Mouse (Mus musculus): ENCODE data around the gene Pacs1. TPM values are rescaled to one million over a fixed set of nuclear protein-coding genes. Genes with fewer than 3 reads are reported as not detected.

Gene Pacs1
- total and polyA plus RNA-seq, 2 experiments = 1.1 to 3.0 TPM

DNA sequence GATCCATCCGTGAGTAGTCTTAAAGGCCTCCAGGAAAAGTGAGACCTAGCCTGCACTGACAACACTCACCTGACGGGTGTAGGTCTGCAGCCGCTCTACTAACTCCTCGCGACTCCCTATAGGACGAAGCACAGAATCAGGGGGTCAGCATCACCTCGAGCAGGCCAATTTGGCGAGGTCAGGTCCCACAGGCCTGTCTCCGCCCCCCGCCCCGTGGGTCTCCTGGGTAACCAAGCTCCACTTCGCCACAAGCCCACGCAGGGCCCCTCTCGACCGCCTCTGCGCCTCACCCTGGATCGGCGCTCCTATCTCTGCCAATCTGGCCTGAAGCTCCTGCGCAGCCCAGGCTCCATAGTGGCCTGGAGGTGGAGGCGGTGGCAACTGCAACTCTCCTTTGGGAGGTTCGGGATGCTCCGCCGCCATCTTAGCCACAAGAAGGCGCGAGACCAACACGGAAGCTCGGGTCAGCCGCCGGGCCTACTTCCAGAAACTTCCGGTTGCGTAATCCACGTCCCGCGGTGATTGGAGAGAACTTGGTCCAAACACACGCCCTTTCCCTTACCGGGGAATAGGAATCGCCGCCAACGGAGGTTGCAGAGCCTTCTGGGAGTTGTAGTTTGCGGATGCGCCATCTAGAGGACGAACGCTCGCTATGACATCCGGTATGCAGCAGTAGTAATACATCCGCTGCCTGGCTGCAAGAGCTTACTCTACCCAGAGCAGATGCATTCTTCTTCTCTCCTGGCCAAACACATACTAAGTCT lies 22.2 kb upstream of the Pacs1 start, which contains the start of gene Sf3b2:
Gene Sf3b2 (minus strand): TSS at position 484 of the 764 bp plus-strand sequence.
- Histone ChIP-seq H3K4me3 (ENCODE audit: insufficient read depth, low read depth, low read length) (peak within 1 kb of the TSS; percentile 91), H3K27ac (replicated peaks; ENCODE audit: insufficient read depth, low read depth, low read length) (peak within 1 kb of the TSS; percentile 62), H3K79me2 (ENCODE audit: control insufficient read depth, insufficient read depth, low read length) (peaks cover 3% of the 10 kb centered on the region; the same call in 1 of the 2 replicates), H3K4me1 (ENCODE audit: control insufficient read depth, insufficient read depth, low read length) (peaks cover 6% of the 10 kb centered on the region), H3K27me3 (ENCODE audit: control insufficient read depth, insufficient read depth, low read length) (peaks cover 3% of the 10 kb centered on the region; the same call in 1 of the 2 replicates), H3K9ac (ENCODE audit: low read depth, low read length) (peak within 1 kb of the TSS; percentile 82), H3K36me3 (ENCODE audit: control insufficient read depth, insufficient read depth, low read length) (peaks cover 15% of the 10 kb centered on the region)
- TF ChIP-seq CTCF (IDR thresholded peaks at IDR 0.05; ENCODE audit: low read depth, low read length) (peak; percentile 86), POLR2A (IDR thresholded peaks at IDR 0.05; ENCODE audit: extremely low read depth, insufficient read depth, low read length) (peak; percentile 53; the same call in 1 of the 2 replicates)
- under 1% methylated on average over 46 of the region's 46 CpGs for WGBS
- DNase-seq (ENCODE audit: extremely low read depth, low read depth, low spot score) = peak; percentile 98

DNA sequence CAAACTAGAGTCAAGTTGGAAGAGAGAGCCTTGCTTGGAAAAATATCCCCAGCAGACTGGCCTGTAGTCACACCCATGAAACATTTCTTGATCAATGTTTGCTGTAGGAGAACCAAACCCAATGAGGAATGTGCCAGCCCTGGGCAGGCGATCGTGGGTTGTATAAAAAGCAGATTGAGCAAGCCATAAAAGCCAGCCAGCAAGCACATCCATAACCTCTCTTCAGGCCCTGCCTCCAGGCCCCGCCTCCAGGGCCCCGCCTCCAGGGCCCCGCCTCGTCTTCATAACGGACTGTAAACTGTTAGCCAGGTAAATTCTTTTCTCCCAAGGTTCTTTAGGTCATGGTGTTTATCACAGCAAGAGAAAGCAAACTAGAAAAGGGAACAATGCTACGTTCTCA lies 5.5 kb upstream of the Pacs1 start:
- WGBS = 24% methylated on average over 8 of the region's 8 CpGs
- peaks cover 8% of the 10 kb centered on the region for H3K4me1 ChIP-seq (ENCODE audit: control insufficient read depth, insufficient read depth, low read length)
- no peaks in the 10 kb centered on the region for H3K79me2 ChIP-seq (ENCODE audit: control insufficient read depth, insufficient read depth, low read length)
- DNase-seq (ENCODE audit: extremely low read depth, low read depth, low spot score) = peak; percentile 94
- no peak overlapping the region for H3K4me3 ChIP-seq (ENCODE audit: insufficient read depth, low read depth, low read length)
- no peak overlapping the region for H3K9ac ChIP-seq (ENCODE audit: low read depth, low read length)
- TF ChIP-seq CTCF (IDR thresholded peaks at IDR 0.05; ENCODE audit: low read depth, low read length) (no peak), POLR2A (IDR thresholded peaks at IDR 0.05; ENCODE audit: extremely low read depth, insufficient read depth, low read length) (no peak)
- H3K36me3 ChIP-seq (ENCODE audit: control insufficient read depth, insufficient read depth, low read length) = peaks cover 37% of the 10 kb centered on the region
- H3K27me3 ChIP-seq (ENCODE audit: control insufficient read depth, insufficient read depth, low read length) = no peaks in the 10 kb centered on the region
- H3K27ac ChIP-seq (replicated peaks; ENCODE audit: insufficient read depth, low read depth, low read length) = peak overlapping the region; percentile 37

DNA sequence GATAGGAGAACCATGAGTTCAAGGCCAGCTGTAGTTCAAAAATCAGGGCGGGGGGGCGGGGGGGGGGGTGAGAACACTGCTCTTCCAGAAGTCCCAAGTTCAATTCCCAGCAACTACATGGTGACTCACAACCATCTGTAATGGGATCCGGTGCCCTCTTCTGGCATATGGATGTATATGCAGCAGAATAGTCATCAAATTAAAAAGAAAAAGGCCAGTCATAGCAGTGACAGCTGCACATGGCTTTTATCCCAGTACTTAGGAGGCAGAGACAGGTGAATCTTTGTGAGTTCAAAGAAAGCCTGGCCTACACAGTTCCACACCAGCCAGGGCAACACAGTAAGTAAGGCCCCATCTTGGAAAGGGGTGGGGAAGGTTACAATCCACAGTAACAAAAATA lies 4.2 kb upstream of the Pacs1 start:
- WGBS = 83% methylated on average over 3 of the region's 3 CpGs
- peaks cover 8% of the 10 kb centered on the region for H3K4me1 ChIP-seq (ENCODE audit: control insufficient read depth, insufficient read depth, low read length)
- no peak overlapping the region for H3K27ac ChIP-seq (replicated peaks; ENCODE audit: insufficient read depth, low read depth, low read length)
- TF ChIP-seq CTCF (IDR thresholded peaks at IDR 0.05; ENCODE audit: low read depth, low read length) (no peak), POLR2A (IDR thresholded peaks at IDR 0.05; ENCODE audit: extremely low read depth, insufficient read depth, low read length) (no peak)
- H3K27me3 ChIP-seq (ENCODE audit: control insufficient read depth, insufficient read depth, low read length) = no peaks in the 10 kb centered on the region
- H3K36me3 ChIP-seq (ENCODE audit: control insufficient read depth, insufficient read depth, low read length) = peaks cover 37% of the 10 kb centered on the region
- H3K79me2 ChIP-seq (ENCODE audit: control insufficient read depth, insufficient read depth, low read length) = 0 out of 2 replicates have a peak, but pooled peaks cover 6% of the 10 kb centered on the region
- no peak for DNase-seq (ENCODE audit: extremely low read depth, low read depth, low spot score)
- H3K9ac ChIP-seq (ENCODE audit: low read depth, low read length) = no peak overlapping the region
- no peak overlapping the region for H3K4me3 ChIP-seq (ENCODE audit: insufficient read depth, low read depth, low read length)

DNA sequence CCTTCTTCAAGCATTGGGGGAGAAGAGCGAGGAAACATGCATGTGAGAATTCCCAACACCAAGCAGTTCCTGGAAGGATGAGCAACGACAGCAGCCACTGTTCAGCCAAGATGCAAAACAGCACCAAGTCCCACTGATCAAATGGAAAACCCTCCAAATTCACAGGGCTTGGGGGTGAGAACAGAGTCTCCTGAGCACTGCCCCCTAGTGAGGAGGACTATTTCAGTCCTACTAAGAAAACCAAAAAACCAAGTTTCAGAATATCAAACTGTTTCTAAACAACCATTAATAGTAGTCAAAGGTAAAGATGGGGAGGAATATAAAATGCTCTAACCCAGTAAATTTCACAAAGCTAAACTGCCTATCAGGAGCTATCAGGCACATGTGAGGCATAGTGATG lies 3.6 kb upstream of the Pacs1 start:
- DNase-seq (ENCODE audit: extremely low read depth, low read depth, low spot score) = no peak
- H3K27me3 ChIP-seq (ENCODE audit: control insufficient read depth, insufficient read depth, low read length) = no peaks in the 10 kb centered on the region
- no peak overlapping the region for H3K9ac ChIP-seq (ENCODE audit: low read depth, low read length)
- peaks cover 8% of the 10 kb centered on the region for H3K4me1 ChIP-seq (ENCODE audit: control insufficient read depth, insufficient read depth, low read length)
- no peak overlapping the region for H3K27ac ChIP-seq (replicated peaks; ENCODE audit: insufficient read depth, low read depth, low read length)
- no peak overlapping the region for H3K4me3 ChIP-seq (ENCODE audit: insufficient read depth, low read depth, low read length)
- peaks cover 34% of the 10 kb centered on the region for H3K36me3 ChIP-seq (ENCODE audit: control insufficient read depth, insufficient read depth, low read length)
- 0 out of 2 replicates have a peak, but pooled peaks cover 6% of the 10 kb centered on the region for H3K79me2 ChIP-seq (ENCODE audit: control insufficient read depth, insufficient read depth, low read length)
- no peak for TF ChIP-seq POLR2A (IDR thresholded peaks at IDR 0.05; ENCODE audit: extremely low read depth, insufficient read depth, low read length)
- TF ChIP-seq CTCF (IDR thresholded peaks at IDR 0.05; ENCODE audit: low read depth, low read length) = no peak
- WGBS = 99% methylated on average over 2 of the region's 2 CpGs

DNA sequence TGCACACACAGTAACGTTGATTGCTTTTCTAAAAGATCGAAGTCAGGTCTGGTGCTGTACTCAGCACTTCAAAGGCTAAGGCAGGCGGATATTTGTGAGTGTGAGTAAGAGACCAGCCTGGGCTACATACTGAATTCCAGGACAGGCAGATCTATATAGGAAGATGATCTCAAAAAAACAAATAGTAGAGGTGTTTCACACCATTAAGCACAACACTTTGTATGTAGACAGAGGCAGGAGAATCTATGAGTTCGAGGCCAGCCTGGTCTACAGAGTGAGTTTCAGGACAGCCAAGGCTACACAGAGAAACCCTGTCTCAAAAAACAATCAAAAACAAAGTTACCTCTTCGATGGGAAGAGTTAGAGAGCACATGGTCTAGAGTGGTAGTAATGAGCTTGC lies 2.8 kb upstream of the Pacs1 start:
- H3K27ac ChIP-seq (replicated peaks; ENCODE audit: insufficient read depth, low read depth, low read length) = no peak overlapping the region
- H3K27me3 ChIP-seq (ENCODE audit: control insufficient read depth, insufficient read depth, low read length) = no peaks in the 10 kb centered on the region
- no peak for DNase-seq (ENCODE audit: extremely low read depth, low read depth, low spot score)
- peaks cover 29% of the 10 kb centered on the region for H3K36me3 ChIP-seq (ENCODE audit: control insufficient read depth, insufficient read depth, low read length)
- 91% methylated on average over 5 of the region's 5 CpGs for WGBS
- peaks cover 8% of the 10 kb centered on the region for H3K4me1 ChIP-seq (ENCODE audit: control insufficient read depth, insufficient read depth, low read length)
- no peak overlapping the region for H3K9ac ChIP-seq (ENCODE audit: low read depth, low read length)
- 0 out of 2 replicates have a peak, but pooled peaks cover 6% of the 10 kb centered on the region for H3K79me2 ChIP-seq (ENCODE audit: control insufficient read depth, insufficient read depth, low read length)
- no peak for TF ChIP-seq CTCF (IDR thresholded peaks at IDR 0.05; ENCODE audit: low read depth, low read length)
- no peak for TF ChIP-seq POLR2A (IDR thresholded peaks at IDR 0.05; ENCODE audit: extremely low read depth, insufficient read depth, low read length)
- H3K4me3 ChIP-seq (ENCODE audit: insufficient read depth, low read depth, low read length) = no peak overlapping the region

DNA sequence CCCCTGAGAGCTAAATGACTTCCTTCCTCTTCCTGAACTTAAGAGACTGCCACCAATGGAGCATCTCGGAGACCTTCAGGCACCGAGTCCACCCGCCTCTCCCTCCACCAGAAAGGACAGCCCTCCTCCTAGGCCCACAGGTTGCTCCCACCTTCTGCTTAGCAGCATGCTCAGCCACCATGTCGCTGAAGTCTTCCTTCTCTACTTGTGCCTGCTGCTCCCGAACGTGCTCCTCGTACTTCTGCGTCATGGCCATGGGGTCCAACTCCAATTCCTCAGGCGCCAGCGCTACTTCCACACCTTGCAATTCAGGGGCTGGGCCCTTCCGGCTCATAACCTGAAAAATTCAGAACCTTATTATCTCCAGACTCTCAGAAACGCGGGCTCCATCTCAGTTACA lies 1.7 kb upstream of the Pacs1 start:
- Histone ChIP-seq H3K27ac (replicated peaks; ENCODE audit: insufficient read depth, low read depth, low read length) (peak overlapping the region; percentile 7; the same call in 1 of the 2 replicates), H3K4me1 (ENCODE audit: control insufficient read depth, insufficient read depth, low read length) (peaks cover 8% of the 10 kb centered on the region), H3K36me3 (ENCODE audit: control insufficient read depth, insufficient read depth, low read length) (peaks cover 28% of the 10 kb centered on the region), H3K27me3 (ENCODE audit: control insufficient read depth, insufficient read depth, low read length) (no peaks in the 10 kb centered on the region), H3K79me2 (ENCODE audit: control insufficient read depth, insufficient read depth, low read length) (0 out of 2 replicates have a peak, but pooled peaks cover 6% of the 10 kb centered on the region), H3K9ac (ENCODE audit: low read depth, low read length) (no peak overlapping the region), H3K4me3 (ENCODE audit: insufficient read depth, low read depth, low read length) (no peak overlapping the region)
- TF ChIP-seq POLR2A (IDR thresholded peaks at IDR 0.05; ENCODE audit: extremely low read depth, insufficient read depth, low read length) (no peak), CTCF (IDR thresholded peaks at IDR 0.05; ENCODE audit: low read depth, low read length) (no peak)
- 88% methylated on average over 13 of the region's 13 CpGs for WGBS
- DNase-seq (ENCODE audit: extremely low read depth, low read depth, low spot score) = no peak

All from liver, adult 2 months (tissue).